Mouse (Mus musculus): ENCODE data around the gene Slco4a1.

Slco4a1 gene

GRCm38 (mm10) chr2:180444957-180445785 lies 10.9 kb upstream of the Slco4a1 start:
- DNase-seq (ENCODE audit: low read depth, low spot score): no peak

GRCm38 (mm10) chr2:180445962-180446361 lies 10.1 kb upstream of the Slco4a1 start:
- no peak for DNase-seq (ENCODE audit: low read depth, low spot score)

GRCm38 (mm10) chr2:180449007-180449406 lies 7.0 kb upstream of the Slco4a1 start:
- no peak for DNase-seq (ENCODE audit: low read depth, low spot score)

- DNase-seq (ENCODE audit: low read depth, low spot score): no peak
Observed at GRCm38 (mm10) chr2:180450529-180450928, 5.5 kb upstream of the Slco4a1 start.

- no peak for DNase-seq (ENCODE audit: low read depth, low spot score)
Observed at GRCm38 (mm10) chr2:180456705-180457104, 660 bp downstream of the Slco4a1 start.

- no peak for DNase-seq (ENCODE audit: low read depth, low spot score)
Observed at GRCm38 (mm10) chr2:180457680-180458079, 1.6 kb downstream of the Slco4a1 start.

GRCm38 (mm10) chr2:180459437-180459836 lies 3.4 kb downstream of the Slco4a1 start:
- DNase-seq (ENCODE audit: low read depth, low spot score): no peak

- DNase-seq (ENCODE audit: low read depth, low spot score): no peak
Observed at GRCm38 (mm10) chr2:180460801-180461200, 4.8 kb downstream of the Slco4a1 start.

- no peak for DNase-seq (ENCODE audit: low read depth, low spot score)
Observed at GRCm38 (mm10) chr2:180462593-180462992, 6.5 kb downstream of the Slco4a1 start.

- no peak for DNase-seq (ENCODE audit: low read depth, low spot score)
Observed at GRCm38 (mm10) chr2:180466505-180466904, 10.5 kb downstream of the Slco4a1 start.

GRCm38 (mm10) chr2:180468871-180469270 lies 12.8 kb downstream of the Slco4a1 start:
- DNase-seq (ENCODE audit: low read depth, low spot score): no peak

- no peak for DNase-seq (ENCODE audit: low read depth, low spot score)
Observed at GRCm38 (mm10) chr2:180469768-180470167, 13.7 kb downstream of the Slco4a1 start.

- no peak for DNase-seq (ENCODE audit: low read depth, low spot score)
Observed at GRCm38 (mm10) chr2:180472306-180473079, 16.4 kb downstream of the Slco4a1 start.

GRCm38 (mm10) chr2:180473080-180473440 lies 17.0 kb downstream of the Slco4a1 start:
- peak; percentile 69 for DNase-seq (ENCODE audit: low read depth, low spot score)

- no peak for DNase-seq (ENCODE audit: low read depth, low spot score)
Observed at GRCm38 (mm10) chr2:180474864-180475263, 18.8 kb downstream of the Slco4a1 start.

- no peak for DNase-seq (ENCODE audit: low read depth, low spot score)
Observed at GRCm38 (mm10) chr2:180482274-180482673, 26.2 kb downstream of the Slco4a1 start.

GRCm38 (mm10) chr2:180484882-180485281 lies 28.8 kb downstream of the Slco4a1 start:
- no peak for DNase-seq (ENCODE audit: low read depth, low spot score)

GRCm38 (mm10) chr2:180485306-180485705 lies 29.3 kb downstream of the Slco4a1 start:
- DNase-seq (ENCODE audit: low read depth, low spot score): no peak

GRCm38 (mm10) chr2:180488210-180488751 lies 32.2 kb downstream of the Slco4a1 start:
- peak; percentile 61 for DNase-seq (ENCODE audit: low read depth, low spot score)

- peak; percentile 84 for DNase-seq (ENCODE audit: low read depth, low spot score)
Observed at GRCm38 (mm10) chr2:180495906-180496305, 39.9 kb downstream of the Slco4a1 start.

GRCm38 (mm10) chr2:180499741-180500140 lies 43.7 kb downstream of the Slco4a1 start, which contains the start of gene Ntsr1:
Ntsr1 (plus strand) TSS chr2:180499976.
- DNase-seq (ENCODE audit: low read depth, low spot score): no peak

GRCm38 (mm10) chr2:180500726-180501125 lies 44.7 kb downstream of the Slco4a1 start:
- no peak for DNase-seq (ENCODE audit: low read depth, low spot score)
